Mouse (Mus musculus): ENCODE data around the gene Shc3.

The Shc3 gene

DNA sequence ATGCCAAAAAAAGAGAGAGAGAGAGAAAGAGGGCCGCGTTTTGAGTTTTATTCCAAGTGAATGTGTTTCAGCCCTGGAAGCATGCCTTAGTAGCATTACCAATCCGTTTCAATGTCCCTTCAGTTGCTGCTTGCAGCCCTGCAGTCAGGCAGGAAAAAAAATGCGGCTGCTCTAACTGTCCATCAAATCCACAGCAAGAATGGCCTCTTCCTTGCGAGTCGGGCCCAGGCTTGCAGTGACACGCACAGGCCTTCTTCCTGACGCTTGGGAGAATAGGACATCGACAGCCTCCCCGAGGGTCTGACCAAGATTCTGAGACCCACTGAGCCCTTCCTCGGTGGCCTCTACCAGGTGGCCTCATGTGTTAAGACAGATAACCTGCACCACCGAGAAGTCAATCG lies 718 bp downstream of the Shc3 start:
- DNase-seq (ENCODE audit: low spot score in 2 of 2): peak in 1 of 2 experiments; percentile 18

DNA sequence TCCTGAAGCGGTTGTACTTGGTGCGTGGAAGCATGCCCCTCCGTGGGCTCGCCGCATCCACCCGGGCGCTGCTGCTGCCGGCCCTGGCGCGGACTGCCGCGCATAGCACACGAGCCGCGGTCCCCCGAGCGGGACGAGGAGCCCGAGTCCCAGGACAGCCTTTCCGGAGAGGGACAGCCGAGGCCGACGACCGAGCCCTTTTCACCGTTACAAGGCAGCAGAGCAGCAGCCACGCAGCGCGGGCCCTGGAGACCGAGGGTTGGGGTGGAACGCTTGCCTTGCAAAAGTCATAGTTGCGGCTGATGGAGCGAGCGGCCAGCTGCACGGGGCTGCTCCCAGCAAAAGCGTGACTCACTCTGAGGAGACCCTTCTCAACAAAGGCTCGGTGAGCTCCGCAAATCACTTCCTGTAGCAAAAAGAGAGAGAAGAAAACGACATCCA lies 1.8 kb downstream of the Shc3 start:
- peak; percentile 23 to 34 for DNase-seq (ENCODE audit: low spot score in 2 of 2)

DNA sequence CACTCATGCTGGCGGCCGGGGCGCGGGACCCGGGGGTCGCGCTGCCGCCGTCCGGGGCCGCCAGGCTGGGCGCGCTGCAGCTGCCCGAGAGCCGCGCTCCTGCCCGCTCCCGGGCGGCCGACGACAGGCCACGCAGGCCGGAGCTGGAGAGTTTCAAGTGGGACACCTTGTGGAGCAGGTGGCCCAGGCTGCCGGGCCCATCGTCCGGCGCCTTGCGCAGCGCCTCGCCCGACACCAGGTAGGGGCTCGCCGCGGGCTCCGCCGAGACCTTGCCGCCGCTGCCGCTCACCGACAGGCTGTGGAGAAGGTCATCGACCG lies 2.2 kb downstream of the Shc3 start:
- no peak for DNase-seq (ENCODE audit: low spot score in 2 of 2)

DNA sequence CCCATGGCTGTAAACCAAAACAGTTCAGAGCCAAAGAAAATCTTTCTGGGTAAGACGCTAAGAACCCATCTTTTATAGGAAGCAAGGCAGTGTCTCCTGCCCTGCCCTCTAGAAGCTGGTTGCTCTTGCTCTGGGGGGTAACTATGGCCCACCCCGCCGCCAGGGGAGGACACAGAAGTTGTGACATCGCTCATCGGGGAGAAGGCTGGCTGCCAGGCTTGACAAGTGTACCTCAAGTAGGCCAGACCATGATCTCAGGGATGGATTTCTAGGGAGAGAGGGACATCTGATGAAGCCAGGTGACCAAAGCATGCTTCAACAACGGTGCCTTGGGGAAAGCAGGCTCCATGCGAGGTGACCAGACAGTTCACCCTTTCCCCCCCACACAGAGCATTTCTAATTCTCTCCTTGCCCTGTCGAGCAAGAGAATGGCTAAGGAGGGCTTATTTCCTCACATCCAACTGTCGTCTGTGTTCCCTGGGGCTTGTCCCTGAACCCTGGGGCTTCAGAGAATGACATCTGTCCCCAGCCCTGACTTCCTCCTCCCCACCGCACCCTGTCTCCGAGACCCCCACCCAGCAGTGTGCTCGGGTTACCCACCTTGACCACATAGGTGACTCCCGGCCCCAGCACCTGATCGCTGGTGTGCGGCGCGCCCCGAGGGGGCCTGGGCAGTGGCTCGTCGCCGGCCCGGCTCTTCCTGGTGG lies 2.7 kb downstream of the Shc3 start:
- no peak for DNase-seq (ENCODE audit: low spot score in 2 of 2)

DNA sequence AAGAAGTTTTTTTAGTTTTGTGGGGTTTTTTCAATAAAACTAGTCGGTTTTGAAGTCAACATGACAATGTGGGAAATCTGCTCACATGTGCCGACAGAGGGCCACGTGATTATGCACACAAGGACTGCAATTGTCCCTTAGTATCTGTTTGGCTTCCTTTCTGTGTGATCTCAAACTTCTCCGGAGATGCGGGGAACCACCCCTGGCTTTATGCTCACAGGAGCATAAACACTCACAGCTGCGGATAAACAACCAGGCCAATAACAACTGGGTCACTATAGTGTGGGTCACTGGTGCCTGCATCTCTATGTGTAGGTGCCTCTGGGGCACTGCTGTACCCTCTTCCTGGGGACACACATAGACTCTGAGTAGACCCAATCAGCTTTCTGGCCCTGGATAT lies 4.5 kb downstream of the Shc3 start:
- DNase-seq (ENCODE audit: low spot score in 2 of 2): no peak

DNA sequence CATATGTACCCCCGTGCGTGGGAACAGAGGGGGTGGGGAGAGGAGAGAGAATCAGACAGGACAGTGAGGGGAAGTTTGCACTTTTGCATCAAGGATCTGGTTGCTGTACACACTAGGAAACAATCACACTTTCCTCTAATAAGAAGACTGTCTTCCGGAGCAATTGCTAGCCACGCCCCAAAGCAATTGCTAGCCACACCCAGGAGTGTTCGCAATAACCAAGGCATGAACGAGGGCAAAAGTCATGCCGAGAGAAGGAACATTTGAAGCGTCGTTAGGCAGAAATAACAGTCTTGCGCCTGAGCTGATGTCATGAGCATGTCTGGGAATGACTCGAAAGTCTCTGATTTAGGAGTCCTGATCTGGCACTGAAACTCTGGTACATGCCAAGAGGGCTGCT lies 15.9 kb downstream of the Shc3 start:
- DNase-seq (ENCODE audit: low spot score in 2 of 2): no peak

DNA sequence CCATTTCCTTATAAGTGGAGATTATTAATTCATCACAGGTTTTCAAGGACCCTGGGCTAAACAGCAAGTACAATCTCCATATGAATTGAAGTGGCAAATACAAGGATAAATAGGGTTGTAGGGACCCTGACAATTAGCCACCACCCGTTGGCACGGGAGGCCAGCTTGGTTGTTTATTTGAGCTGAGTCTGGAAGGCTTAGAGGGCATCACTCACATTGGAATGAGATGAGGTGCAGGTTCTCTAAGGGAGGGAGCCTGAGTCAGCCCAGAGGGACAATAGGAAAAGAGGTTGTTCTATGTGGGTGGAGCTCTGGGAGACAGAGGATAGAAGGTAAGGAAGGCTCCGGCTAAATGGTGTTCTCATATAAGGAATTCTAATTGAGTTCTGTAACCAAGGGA lies 17.0 kb downstream of the Shc3 start:
- DNase-seq (ENCODE audit: low spot score in 2 of 2): no peak

DNA sequence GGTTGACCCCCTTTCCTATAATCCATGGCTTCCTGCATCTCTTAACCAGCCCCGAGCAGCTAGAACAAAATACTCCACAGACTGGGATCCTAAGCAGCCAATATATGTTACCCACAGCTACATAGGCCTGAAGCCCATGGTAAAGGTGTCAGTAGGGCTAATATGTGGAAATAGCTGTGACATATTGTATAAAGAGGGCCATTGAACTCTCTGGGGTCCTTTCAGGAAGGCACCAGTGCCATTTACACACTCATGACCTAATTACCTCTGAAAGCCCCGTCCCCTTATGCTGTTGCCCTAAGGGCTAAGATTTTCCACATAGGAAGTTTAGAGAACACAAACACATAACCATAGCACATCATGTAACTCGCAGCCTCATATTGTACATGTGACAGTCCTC lies 17.4 kb downstream of the Shc3 start:
- no peak for DNase-seq (ENCODE audit: low spot score in 2 of 2)

DNA sequence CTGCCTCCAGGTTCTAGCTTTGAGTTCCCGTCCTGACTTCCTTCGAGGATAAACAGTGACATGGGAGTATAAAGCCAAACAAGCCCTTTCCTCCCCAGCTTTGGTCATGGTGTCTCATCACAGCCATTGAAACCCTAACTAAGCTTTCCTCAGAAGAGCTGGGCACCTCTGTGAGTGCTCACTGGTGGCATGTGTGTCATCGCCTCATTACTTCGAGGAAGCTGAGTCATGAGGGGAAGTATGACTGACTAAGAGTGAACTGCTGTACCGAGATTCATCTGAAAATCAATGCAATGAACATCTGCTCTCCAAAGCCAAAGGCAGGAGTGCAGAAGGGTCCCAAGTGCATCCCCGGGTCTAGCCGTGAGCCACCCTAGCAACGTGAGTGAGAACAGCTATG lies 29.4 kb downstream of the Shc3 start:
- DNase-seq (ENCODE audit: low spot score in 2 of 2): no peak

DNA sequence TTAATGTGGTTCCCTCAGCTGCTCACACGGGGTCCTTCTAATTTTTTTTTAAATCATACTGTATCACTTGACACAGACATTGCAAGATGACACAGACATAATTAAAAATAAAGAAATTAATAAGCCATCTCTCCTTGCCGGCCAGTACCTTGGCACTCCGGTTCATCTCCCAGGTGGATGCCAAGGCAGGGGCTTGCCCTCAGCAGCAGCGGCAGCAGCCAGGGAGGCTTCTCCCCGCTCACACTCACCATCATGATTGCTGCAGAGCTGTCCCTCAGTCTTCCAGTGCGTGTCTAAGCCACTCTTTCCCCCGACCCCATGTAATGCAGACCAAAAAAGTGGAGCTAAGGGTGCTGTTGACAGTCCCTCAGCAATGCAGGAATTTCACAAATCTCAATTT lies 33.9 kb downstream of the Shc3 start:
- DNase-seq (ENCODE audit: low spot score in 2 of 2): no peak

DNA sequence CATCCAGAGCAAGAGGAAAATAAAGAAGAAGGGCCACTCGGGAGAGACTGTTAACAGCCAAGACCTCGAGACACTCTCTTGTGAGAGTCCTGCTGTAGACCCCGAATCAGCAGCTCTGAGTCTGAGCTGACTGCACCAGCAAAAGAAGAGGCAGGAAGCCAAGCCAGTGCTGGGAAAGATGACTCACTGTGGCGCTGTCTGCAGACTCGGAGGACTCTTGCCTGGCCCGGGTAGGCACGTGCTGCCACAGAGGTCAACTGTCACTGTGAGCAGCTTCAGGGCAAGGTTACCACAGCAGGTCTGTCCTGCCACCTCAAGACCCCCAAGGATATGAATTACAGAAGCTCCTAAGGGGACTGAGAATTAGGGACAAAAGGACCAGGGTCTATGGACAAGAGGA lies 42.7 kb downstream of the Shc3 start:
- peak in 1 of 2 experiments; percentile 46 for DNase-seq (ENCODE audit: low spot score in 2 of 2)

DNA sequence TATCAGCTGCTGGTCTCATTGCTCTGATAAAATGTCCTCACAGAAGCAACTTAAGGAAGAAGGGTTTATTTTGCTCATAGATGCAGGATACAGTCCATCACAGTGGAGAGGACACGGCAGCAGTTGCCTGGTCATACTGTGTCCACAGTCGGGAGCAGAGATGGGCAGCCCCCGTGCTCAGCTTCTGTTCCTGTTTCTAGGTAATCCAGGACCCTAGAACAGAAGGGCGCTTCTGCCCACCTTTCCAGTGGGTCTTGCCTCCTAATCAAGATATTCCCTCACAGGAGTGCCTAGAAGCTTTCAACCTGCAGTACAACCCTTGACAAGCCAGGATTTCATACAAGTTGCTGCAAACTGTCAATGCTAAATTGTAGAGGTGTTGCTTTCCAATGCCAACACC lies 44.9 kb downstream of the Shc3 start:
- no peak for DNase-seq (ENCODE audit: low spot score in 2 of 2)

DNA sequence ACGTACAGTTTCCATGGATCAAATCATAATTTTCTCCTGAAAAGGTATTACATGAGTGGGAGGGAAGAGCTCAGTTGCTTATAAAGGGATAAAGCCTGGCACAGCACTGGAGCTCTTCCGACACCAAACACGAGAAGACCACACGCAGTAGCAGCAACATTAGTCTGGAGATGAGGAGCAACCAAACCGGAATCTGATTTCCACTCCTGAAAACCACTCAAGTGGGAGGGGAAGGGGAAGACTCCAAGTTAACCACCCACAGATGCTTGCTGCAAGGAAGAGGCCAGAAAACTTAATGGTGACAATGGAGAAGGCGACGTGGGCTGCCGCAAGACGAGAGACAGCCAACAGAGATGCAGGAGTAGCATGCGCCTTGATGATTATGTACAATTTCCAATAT lies 45.9 kb downstream of the Shc3 start:
- DNase-seq (ENCODE audit: low spot score in 2 of 2): no peak

DNA sequence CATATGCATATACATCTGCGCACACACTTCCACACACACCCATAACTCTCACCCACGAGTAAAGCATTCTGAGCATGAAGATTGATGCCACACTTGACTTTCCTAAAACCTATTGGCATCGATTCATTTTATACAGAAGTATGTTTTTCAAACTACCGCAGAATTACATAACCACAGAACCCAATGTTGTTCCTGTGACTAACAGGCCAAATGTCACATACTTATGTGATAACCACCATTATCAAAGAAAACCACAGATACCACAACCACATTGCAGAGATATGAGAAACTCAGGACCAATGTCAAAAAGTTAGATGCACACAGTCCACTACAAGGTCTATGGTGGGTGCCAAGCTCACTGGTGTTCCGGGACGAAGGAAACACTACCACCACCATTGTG lies 50.3 kb downstream of the Shc3 start:
- no peak for DNase-seq (ENCODE audit: low spot score in 2 of 2)

DNA sequence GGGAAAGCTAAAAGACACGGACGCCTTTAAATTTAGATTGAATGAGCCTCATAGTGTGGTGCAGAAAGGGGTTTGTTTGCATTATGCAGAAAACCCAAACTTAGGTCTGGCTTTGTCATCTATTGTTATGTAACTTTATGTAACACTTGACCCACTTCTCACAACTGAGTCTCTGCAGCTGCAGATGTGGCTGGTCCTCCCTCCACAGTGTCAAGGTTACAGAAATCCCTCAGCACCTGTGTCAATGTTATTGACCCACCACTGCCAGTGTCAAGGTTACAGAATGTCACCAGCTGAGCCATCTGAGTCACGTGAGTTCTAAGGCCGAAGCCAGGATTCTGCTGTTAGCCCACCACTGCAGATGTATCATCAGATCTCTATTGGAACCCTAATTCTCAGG lies 51.3 kb downstream of the Shc3 start:
- DNase-seq (ENCODE audit: low spot score in 2 of 2): no peak

DNA sequence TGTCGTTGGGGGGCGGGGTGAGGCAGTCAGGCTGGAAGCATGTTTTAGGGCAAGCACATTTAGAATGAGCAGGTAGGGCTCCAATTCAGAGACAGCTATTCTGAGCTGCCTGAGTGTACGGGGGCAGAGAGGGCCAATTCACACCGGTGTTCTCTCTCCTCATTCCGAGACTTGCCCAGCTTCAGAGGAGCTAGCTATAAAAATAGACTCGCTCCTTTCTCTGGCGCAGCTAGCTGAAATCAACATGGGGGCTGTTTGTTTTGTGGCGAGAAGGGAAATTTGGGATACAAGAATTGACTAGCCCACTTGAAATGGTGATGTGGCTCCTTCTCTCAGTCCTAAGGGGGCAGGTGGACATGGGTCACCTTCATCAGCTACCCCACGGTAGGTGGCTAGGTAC lies 60.4 kb downstream of the Shc3 start:
- DNase-seq (ENCODE audit: low spot score in 2 of 2): no peak

DNA sequence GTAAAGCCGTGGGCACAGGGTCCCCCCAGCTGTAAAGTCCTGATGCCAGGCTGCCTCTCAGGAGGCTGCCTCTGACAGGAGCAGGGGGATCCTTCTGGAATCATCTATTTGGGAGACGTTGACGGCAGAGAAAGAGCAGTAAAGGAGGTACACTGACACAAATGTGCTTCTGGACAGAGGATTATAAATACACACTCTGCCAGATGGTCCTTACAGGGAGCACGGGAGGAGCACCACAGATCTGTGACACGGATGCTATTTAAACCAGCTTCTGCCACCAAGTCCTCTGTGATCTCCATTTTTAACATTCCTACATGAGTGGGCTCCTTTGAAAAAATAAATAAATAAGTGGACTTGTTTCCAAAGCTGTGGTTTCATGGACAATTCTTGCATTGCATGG lies 63.5 kb downstream of the Shc3 start:
- no peak for DNase-seq (ENCODE audit: low spot score in 2 of 2)

DNA sequence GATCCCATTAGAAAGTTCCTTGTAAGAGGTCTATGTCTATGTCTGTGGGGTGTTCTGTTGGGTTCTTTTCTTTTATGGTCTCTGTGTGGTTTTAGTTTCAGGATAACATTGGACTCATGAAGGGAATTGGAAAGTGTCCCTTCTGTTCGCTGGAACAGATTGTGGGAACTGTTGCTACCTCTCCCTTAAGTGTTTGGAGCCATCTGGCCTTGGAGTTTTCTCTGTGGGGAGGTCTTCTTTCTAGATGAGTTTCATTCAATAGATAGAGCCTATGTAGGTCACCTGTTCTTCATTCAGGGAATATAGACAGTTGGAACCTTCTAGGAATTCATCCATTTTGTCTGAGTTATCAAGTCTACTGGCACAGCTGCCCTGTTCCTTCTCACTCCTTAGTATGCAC lies 69.5 kb downstream of the Shc3 start:
- DNase-seq (ENCODE audit: low spot score in 2 of 2): no peak

DNA sequence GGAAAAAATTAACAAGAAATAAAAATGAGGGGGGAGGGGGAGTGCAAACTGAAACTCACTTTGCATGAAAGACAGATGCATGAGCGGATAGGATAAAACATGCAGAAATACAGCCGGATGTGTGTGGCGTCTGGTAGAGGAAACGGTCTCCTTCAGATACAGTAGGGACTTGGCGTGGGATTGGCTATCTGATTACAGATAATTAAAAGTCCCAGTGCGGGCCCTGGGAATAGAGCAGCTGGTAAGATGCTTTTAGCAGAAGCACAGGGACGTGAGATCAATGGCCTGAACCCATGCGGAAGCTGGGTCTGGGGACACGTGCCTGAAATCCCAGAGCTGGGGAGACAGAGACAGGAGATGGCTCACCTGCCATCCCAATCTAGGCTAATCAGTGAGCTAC lies 75.5 kb downstream of the Shc3 start:
- no peak for DNase-seq (ENCODE audit: low spot score in 2 of 2)

DNA sequence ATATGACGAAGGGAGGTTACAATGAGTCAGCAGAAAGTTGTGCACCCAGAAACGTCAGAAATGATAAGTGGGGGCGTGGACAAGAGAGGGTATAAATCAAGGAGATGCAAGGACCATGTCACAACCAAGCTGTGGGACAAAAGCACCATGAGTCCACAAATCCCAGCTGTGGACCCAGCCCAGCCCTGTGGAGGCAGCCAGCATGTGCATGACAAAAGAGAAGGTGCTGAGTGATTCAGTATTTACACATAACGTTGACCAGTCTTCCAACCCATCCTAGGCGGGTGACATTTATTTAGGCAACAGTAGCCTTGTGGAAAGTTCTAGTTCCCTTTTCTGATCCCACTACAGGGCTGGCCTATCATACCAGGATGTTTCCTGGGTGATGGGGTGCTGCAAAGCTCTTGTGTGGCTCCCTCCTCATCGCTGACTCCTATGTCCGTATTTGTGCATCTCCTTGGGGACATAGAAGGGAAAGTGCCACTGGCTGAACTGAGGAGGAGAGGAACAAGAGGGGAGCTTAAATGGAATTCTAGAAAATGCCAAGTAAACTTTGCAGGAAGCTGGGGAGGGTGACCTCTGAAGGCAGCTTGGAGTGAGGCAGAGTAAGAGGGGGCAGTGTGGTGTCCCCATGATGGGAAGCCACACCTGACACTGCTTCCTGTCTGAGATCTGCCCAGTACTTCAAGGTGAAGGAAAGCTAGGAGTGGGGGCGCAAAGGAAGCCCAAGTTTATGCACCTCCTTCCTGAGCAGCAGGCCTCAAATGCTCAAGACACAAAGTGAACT lies 77.4 kb downstream of the Shc3 start:
- DNase-seq (ENCODE audit: low spot score in 2 of 2): no peak

DNA sequence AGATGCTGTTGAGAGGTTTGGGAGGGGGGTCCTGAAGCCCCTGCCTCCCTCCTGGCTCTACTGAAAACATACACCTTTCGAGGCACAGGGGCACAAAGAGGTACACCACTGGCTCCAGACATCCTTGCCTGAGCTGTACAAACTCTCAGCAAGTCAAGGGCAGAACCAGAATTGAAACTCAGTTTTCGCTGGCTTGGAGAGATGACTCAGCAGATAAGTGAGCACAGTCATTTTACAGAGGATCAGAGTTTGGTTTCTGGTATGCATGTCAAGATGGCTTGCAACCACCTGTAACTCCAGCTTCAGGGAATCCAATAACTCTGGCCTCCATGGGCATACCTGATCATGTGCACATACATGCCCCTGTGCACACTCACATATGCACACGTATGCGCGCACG lies 79.0 kb downstream of the Shc3 start:
- DNase-seq (ENCODE audit: low spot score in 2 of 2): no peak

DNA sequence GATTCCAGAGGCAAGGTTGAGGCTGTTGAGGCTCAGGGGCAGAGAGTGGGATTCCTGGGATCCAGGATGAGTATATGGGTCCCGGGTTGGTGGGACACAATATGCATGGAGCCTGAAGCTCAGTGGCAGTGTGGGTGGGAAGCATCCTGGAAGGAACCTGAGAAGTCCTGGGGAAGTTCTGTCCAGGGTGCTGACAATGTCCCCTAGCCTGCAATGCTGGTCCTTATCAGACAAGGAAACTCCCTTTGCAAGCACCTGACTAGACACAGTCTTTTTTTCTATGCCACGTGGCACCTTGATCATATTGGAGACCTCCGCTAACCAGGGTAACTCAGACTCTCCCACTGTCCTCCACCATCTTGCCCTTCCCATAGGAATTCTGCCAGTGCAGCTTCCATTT lies 80.3 kb downstream of the Shc3 start:
- no peak for DNase-seq (ENCODE audit: low spot score in 2 of 2)

DNA sequence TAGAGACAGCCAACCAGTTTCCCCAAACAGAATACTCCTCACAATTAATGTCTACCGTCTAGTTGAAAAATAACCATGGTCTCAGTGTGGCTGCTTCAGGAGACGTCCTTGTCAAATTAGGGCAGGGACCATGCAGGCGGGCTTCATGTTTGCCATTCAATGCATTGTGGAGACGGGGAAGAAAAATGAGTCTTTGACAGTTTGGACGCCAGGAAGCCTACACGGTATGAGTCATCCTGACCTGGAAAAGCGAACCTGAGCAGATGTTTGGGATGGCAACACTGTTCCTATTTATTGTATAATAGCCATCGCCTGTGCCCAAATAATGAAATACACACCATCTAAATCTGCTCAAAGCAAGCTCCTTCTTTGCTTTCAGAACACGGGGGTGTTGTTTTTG lies 83.9 kb downstream of the Shc3 start:
- no peak for DNase-seq (ENCODE audit: low spot score in 2 of 2)

DNA sequence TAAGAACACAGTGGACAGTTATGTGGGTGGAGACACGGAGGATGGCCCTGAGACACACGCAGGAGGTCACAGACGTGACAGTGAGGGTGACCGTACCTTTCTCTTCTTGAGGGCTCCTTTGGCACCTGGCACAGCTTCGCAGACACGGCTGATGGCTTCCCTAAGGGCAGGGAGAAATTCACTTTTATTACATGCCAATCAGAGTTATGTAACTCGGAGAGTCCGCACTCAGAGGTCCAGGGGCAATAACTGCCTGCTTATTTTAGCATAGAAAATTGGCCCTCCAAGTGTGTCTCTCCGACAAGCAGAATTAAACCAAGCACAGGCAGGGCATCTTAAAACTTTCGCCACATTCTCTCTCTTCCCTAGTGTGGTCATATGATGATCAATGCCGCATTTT lies 86.4 kb downstream of the Shc3 start:
- DNase-seq (ENCODE audit: low spot score in 2 of 2): no peak
